Mouse (Mus musculus): ENCODE data around the gene Epha5.

The Epha5 gene

DNA sequence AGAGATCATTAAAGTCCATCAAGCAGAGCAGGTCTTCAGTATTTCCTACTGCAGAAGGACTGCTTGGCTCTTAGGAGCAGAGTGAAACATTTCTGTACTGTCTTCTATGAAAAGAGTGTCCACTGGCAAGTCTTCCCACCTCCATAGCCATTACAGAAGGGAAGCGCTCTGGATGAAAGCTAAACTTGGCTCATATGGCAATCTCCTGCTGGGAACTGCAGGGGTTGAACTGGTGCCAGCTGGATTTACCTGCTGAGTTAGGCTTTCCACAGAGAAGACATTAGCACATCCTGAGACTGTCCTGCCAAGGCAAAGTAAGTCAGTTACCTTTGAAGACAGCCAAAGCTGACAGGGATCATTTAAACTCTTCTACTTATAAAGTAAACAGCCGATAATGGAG, 8.8 kb downstream of the Epha5 start:
- Histone ChIP-seq H3K4me1 (replicated peaks; ENCODE audit: low read depth, low read length) (no peaks in the 10 kb centered on the region), H3K9me3 (ENCODE audit: low read length) (no peaks in the 10 kb centered on the region), H3K27me3 (ENCODE audit: insufficient read depth, low read length) (no peaks in the 10 kb centered on the region), H3K36me3 (ENCODE audit: insufficient read depth, low read length) (no peaks in the 10 kb centered on the region), H3K4me3 (replicated peaks; ENCODE audit: low read length) (no peak overlapping the region)
- TF ChIP-seq NANOG (IDR thresholded peaks at IDR 0.05; ENCODE audit: borderline replicate concordance, low read length): no peak
- no peak for TF ChIP-seq CTCF (conservative IDR thresholded peaks at IDR 0.05; ENCODE audit: low read length)
- no peak for TF ChIP-seq POU5F1 (IDR thresholded peaks at IDR 0.05; ENCODE audit: borderline replicate concordance, low read length)

DNA sequence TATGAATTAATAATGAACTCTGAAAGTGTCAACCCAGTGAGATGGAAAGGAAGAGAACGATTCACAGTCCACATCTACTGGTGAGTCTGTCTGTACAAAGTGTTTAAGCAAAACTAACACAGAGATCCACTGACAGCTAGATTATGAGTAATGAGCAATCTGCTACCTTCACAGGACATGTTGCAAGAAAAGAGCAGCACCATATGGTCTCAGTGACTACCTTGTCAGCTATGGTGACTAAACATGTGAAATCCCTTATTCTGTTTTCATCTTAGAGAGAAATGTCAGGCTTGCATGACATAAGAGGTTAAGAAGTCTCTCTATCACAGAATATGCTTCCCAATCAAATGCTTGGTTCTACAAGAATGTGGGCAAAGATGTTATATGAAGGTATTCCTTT, 20.1 kb downstream of the Epha5 start:
- H3K4me1 ChIP-seq (replicated peaks; ENCODE audit: low read depth, low read length): no peaks in the 10 kb centered on the region
- no peaks in the 10 kb centered on the region for H3K36me3 ChIP-seq (ENCODE audit: insufficient read depth, low read length)
- H3K4me3 ChIP-seq (replicated peaks; ENCODE audit: low read length): no peak overlapping the region
- TF ChIP-seq NANOG (IDR thresholded peaks at IDR 0.05; ENCODE audit: borderline replicate concordance, low read length) (no peak), CTCF (conservative IDR thresholded peaks at IDR 0.05; ENCODE audit: low read length) (no peak), POU5F1 (IDR thresholded peaks at IDR 0.05; ENCODE audit: borderline replicate concordance, low read length) (no peak)
- H3K9me3 ChIP-seq (ENCODE audit: low read length): no peaks in the 10 kb centered on the region
- H3K27me3 ChIP-seq (ENCODE audit: insufficient read depth, low read length): no peaks in the 10 kb centered on the region

DNA sequence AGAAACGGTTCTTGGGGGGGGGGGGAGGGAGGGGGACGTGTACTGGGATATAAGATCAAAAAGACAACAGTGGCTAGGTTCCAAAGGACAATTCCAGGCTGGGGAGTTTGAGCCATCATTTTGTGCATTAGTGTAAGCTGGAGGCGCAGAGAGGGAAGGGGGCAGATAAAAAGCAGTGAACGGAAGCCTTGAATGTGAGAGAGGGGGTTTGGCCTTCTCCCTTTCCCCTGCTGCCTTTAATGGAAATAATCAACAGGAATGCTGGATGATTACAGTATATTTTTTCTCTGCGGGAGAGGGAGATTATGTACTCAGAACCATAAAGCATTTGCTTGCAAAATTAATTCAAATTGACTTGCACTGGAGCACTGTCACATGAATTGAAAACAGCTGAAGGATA, 51.8 kb downstream of the Epha5 start:
- Histone ChIP-seq H3K4me3 (replicated peaks; ENCODE audit: low read length) (no peak overlapping the region), H3K4me1 (replicated peaks; ENCODE audit: low read depth, low read length) (no peaks in the 10 kb centered on the region), H3K27me3 (ENCODE audit: insufficient read depth, low read length) (no peaks in the 10 kb centered on the region), H3K9me3 (ENCODE audit: low read length) (no peaks in the 10 kb centered on the region), H3K36me3 (ENCODE audit: insufficient read depth, low read length) (no peaks in the 10 kb centered on the region)
- TF ChIP-seq POU5F1 (IDR thresholded peaks at IDR 0.05; ENCODE audit: borderline replicate concordance, low read length): no peak
- TF ChIP-seq CTCF (conservative IDR thresholded peaks at IDR 0.05; ENCODE audit: low read length): no peak
- no peak for TF ChIP-seq NANOG (IDR thresholded peaks at IDR 0.05; ENCODE audit: borderline replicate concordance, low read length)

DNA sequence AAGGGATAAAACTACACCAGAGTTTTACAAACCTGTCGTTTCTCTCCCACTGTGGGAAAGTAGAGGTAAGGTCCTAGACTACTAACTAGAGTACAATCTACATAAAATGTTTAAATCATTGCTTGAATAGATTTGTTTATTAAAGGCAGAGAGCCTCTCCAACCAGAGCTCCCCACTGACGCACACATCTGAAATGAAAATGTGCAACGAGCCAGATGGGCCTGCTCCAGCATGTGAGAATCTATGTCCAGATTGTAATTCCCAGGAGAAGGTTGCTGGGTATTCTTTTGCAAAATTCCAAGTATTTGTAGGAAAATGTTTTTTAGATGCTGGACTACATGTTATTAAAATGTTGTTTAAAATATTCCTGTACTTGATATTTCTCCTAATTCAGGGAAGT, 57.8 kb downstream of the Epha5 start:
- H3K27me3 ChIP-seq (ENCODE audit: insufficient read depth, low read length): no peaks in the 10 kb centered on the region
- no peaks in the 10 kb centered on the region for H3K4me1 ChIP-seq (replicated peaks; ENCODE audit: low read depth, low read length)
- no peak overlapping the region for H3K4me3 ChIP-seq (replicated peaks; ENCODE audit: low read length)
- H3K36me3 ChIP-seq (ENCODE audit: insufficient read depth, low read length): no peaks in the 10 kb centered on the region
- no peaks in the 10 kb centered on the region for H3K9me3 ChIP-seq (ENCODE audit: low read length)
- no peak for TF ChIP-seq POU5F1 (IDR thresholded peaks at IDR 0.05; ENCODE audit: borderline replicate concordance, low read length)
- no peak for TF ChIP-seq CTCF (conservative IDR thresholded peaks at IDR 0.05; ENCODE audit: low read length)
- no peak for TF ChIP-seq NANOG (IDR thresholded peaks at IDR 0.05; ENCODE audit: borderline replicate concordance, low read length)

DNA sequence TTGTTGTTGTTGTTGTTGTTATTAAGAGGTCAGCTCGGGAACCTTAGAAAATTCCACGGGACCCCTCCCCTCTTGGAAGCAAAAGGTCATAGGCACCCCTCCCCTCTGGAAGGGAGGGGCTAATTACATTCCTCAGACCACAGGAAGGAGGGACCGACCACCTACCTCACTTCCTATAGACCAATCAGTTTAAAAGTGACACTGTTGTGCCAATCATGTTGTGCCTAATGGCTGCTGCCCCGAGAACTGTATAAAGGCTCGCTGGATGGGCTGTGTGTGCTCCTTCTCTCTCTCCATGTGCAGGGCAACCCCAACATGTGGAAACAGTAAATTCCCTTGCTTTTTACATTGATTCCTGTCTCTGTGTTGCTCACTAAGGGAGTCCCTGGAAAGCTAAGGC, 64.1 kb downstream of the Epha5 start:
- Histone ChIP-seq H3K27me3 (ENCODE audit: insufficient read depth, low read length) (no peaks in the 10 kb centered on the region), H3K36me3 (ENCODE audit: insufficient read depth, low read length) (no peaks in the 10 kb centered on the region), H3K4me3 (replicated peaks; ENCODE audit: low read length) (no peak overlapping the region), H3K4me1 (replicated peaks; ENCODE audit: low read depth, low read length) (no peaks in the 10 kb centered on the region), H3K9me3 (ENCODE audit: low read length) (no peaks in the 10 kb centered on the region)
- TF ChIP-seq NANOG (IDR thresholded peaks at IDR 0.05; ENCODE audit: borderline replicate concordance, low read length) (no peak), POU5F1 (IDR thresholded peaks at IDR 0.05; ENCODE audit: borderline replicate concordance, low read length) (no peak), CTCF (conservative IDR thresholded peaks at IDR 0.05; ENCODE audit: low read length) (no peak)

DNA sequence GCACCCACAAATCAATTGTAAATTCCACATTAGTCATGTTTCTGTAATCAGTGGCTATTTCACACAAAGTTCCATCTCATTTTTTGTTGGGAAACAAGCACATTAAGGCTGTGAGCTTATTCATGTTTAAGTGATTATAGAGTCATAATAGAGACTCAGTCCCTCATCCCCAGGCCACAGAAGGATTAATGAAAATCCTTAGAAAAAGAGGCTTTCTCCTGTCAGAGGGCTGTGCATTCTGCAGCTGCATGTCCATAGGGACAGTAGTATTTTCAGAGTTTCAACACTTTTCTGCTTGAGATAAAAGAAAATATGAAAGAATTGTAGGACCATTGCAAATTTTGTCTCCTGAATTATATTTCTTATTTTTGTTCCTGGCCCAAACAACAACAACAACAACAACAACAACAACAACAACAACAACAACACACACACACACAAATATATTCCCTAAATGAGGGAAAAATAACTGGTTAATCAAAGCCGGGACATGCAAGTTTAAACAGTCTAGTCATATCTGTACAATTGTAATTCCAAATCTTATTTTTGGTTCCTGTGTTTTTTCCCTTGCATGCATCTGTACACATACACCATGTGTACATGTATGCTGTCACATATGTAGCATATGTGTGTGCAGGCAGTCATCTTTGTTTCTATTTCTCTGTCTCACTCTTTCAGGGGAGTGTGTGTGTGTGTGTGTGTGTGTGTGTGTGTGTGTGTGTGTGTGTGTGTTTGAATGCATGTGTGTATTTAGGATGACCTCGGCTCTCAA, 70.3 kb downstream of the Epha5 start:
- H3K27me3 ChIP-seq (ENCODE audit: insufficient read depth, low read length): no peaks in the 10 kb centered on the region
- H3K4me1 ChIP-seq (replicated peaks; ENCODE audit: low read depth, low read length): no peaks in the 10 kb centered on the region
- TF ChIP-seq NANOG (IDR thresholded peaks at IDR 0.05; ENCODE audit: borderline replicate concordance, low read length) (no peak), CTCF (conservative IDR thresholded peaks at IDR 0.05; ENCODE audit: low read length) (no peak), POU5F1 (IDR thresholded peaks at IDR 0.05; ENCODE audit: borderline replicate concordance, low read length) (no peak)
- H3K4me3 ChIP-seq (replicated peaks; ENCODE audit: low read length): no peak overlapping the region
- no peaks in the 10 kb centered on the region for H3K9me3 ChIP-seq (ENCODE audit: low read length)
- no peaks in the 10 kb centered on the region for H3K36me3 ChIP-seq (ENCODE audit: insufficient read depth, low read length)

DNA sequence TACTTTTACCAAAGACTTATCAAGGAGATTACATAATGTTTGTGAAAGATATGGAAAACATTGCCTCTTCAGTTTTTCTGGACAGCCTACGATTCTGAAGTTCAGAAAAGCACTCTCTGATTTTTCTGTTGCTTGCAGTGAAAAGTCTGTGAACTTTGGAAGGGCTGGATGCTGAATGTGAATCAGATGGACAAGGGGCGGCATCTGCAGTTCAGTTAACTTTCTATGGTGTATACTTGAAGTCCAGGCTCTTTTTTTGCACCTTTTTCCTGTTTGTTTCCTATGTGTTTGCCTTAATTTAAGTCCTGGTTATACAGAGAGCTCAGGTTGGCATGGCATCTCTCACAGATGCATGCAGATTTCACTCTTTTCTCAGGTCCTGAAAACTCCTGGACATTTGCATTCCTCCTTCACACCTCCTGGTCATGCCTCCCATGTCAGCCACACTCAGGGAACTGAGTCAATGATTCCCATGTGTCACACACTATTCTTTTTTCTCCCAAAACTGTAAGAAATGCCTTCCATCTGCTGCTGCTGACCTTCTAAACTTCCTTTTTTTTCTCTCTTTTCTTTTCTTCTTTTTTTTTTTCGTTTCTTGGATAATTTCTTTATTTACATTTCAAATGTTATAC, 81.2 kb downstream of the Epha5 start:
- TF ChIP-seq CTCF (conservative IDR thresholded peaks at IDR 0.05; ENCODE audit: low read length): no peak
- TF ChIP-seq POU5F1 (IDR thresholded peaks at IDR 0.05; ENCODE audit: borderline replicate concordance, low read length): no peak
- no peak for TF ChIP-seq NANOG (IDR thresholded peaks at IDR 0.05; ENCODE audit: borderline replicate concordance, low read length)
- H3K27me3 ChIP-seq (ENCODE audit: insufficient read depth, low read length): no peaks in the 10 kb centered on the region
- no peaks in the 10 kb centered on the region for H3K36me3 ChIP-seq (ENCODE audit: insufficient read depth, low read length)

DNA sequence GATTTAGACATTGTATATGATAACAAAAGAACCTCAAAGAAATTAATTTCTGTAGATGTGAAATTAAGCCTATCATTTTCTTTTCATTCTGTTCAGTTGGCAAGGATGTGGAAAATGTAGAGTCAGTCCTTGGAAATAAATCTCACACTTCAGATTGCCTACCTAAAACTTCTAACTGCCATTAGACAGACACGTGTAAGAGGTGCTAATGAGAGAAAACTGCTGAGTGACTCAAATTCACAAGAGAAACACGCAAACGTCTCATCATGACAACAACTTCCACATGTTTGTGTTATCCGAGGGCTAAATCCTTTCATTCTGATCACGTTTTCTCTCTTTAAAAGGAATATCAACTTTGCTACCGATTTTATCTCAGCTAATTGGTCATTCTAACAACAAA, 82.7 kb downstream of the Epha5 start:
- no peak overlapping the region for H3K4me3 ChIP-seq (replicated peaks; ENCODE audit: low read length)
- TF ChIP-seq CTCF (conservative IDR thresholded peaks at IDR 0.05; ENCODE audit: low read length): no peak
- no peak for TF ChIP-seq POU5F1 (IDR thresholded peaks at IDR 0.05; ENCODE audit: borderline replicate concordance, low read length)
- TF ChIP-seq NANOG (IDR thresholded peaks at IDR 0.05; ENCODE audit: borderline replicate concordance, low read length): no peak
- H3K36me3 ChIP-seq (ENCODE audit: insufficient read depth, low read length): no peaks in the 10 kb centered on the region
- no peaks in the 10 kb centered on the region for H3K4me1 ChIP-seq (replicated peaks; ENCODE audit: low read depth, low read length)
- no peaks in the 10 kb centered on the region for H3K27me3 ChIP-seq (ENCODE audit: insufficient read depth, low read length)
- H3K9me3 ChIP-seq (ENCODE audit: low read length): no peaks in the 10 kb centered on the region

More for the DNA sequence above, 81.2 kb downstream of the Epha5 start:
- no peaks in the 10 kb centered on the region for H3K9me3 ChIP-seq (ENCODE audit: low read length)
- H3K4me3 ChIP-seq (replicated peaks; ENCODE audit: low read length): no peak overlapping the region
- H3K4me1 ChIP-seq (replicated peaks; ENCODE audit: low read depth, low read length): no peaks in the 10 kb centered on the region
